Mouse (Mus musculus): Measurements from ENCODE around the gene Cnnm3.

DNA sequence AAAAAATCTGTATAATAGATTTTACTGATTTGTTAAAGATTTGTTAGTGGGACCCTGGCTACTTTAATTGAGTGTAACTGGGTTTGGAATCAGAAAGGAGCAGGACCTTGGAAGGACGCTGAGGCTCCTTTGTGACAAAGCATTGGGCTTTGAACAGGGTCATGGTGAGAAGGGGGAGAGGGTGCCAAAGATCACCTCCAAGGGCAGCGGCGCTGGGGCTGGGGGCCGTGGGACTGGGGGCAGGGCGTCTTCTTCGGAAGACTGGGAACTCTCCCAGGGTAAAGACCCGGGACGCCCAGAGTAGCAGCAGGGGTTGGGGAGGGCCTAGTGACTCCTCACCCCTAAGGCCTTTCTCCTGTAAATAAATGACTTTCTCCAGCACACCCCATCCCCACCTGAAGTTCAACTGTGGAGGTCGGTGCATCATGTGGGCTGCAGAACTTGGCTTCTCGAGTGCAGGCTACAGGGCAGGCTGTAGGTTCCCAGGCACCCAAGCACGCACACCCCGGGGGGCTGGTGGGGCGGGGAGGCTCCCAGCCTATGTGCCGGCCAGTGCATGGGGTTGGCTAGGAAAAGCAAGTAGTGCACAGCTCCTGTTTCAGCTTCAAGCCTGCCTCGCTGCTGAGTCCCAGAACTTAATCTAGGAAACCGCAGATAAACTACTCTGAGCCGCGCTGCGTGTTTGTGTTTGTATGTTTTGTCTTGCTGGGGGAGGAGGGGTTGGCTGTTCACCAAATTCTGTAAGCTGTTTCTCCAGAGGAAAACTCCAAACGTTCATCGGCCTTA, 56.3 kb downstream of the Cnnm3 start:
- TF ChIP-seq POLR2A (IDR thresholded peaks at IDR 0.05; ENCODE audit: insufficient read depth, low read depth, low read length), result no peak
- TF ChIP-seq CTCF (IDR thresholded peaks at IDR 0.05), result no peak
- TF ChIP-seq EP300 (IDR thresholded peaks at IDR 0.05; ENCODE audit: insufficient read depth, low read depth, low read length), result no peak
